Mouse (Mus musculus) hindlimb bud, embryonic 11.5 days (tissue): ENCODE results near the gene Btbd35f13.
"Not testable (repeated sequence)": the region's sequence is repeated elsewhere in the genome, so short reads cannot be mapped to it uniquely, and the experiment has no call there.

Experiments
- DNase-seq: peaks from one replicate; pipeline ENCODE4 v3.0.0-alpha.2; 2012; ENCODE audit warnings: low read depth, low spot score; ENCODE audit errors: extremely low spot score

The Btbd35f13 gene

GRCm38 (mm10) chrX:33656872-33657271 lies at the start of gene Btbd35f13:
Gene Btbd35f13 (plus strand): TSS chrX:33657172.
- not testable (repeated sequence) for DNase-seq

DNA sequence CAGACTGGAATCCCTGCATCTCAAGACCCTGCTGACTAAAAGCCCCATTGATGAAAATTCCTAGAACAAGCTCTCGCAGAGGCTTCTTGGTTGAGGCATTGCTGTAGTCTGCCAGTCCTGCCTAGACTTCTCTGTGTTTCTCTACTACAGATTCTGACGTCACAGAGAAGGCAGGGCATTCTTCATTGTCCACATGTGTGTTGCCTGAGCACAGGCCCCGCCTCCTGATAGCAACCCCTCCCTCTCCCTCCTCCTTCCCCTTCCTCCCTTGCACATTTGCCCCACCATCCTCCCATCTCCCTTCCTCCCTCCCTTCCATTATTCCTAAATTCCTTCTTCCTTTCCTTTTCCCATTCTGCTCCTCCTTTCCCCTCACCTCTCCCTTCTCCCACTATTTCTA lies 45.3 kb downstream of the Btbd35f13 start, which contains the start of gene Btbd35f14:
Gene Btbd35f14, minus strand, starts transcription at position 101 of the 400 bp plus-strand sequence.
- not testable (repeated sequence) for DNase-seq
